Mouse (Mus musculus): Measurements from ENCODE around the gene Cfap20. TPM values are rescaled to one million over a fixed set of nuclear protein-coding genes. Genes with fewer than 3 reads are reported as not detected.

Cfap20 gene
- total and polyA plus RNA-seq, 3 experiments = 56.2 to 281 (median 77.7) TPM

DNA sequence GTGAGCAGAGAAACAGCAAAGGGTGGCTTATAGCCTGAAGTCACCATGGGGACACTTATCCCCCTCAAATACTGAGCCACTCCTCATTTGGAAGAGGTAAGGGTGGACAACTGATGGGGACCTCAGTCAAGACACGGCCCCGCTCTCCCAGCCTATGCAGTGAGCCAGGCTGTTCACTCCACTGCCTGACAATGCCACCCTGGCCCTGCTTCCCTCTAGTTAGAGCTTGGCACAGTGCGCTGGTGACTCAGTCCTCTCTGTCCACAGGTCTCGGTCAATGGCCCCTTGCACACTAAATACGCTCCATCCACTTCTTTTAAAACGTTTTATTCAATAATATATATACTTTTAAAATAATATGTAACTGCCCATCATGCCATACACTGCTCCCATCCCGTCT lies 13.0 kb upstream of the Cfap20 start:
- Histone ChIP-seq H3K9ac (ENCODE audit: control insufficient read depth, low read depth, low read length, poor library complexity, severe bottlenecking) (no peak overlapping the region), H3K79me2 (ENCODE audit: control insufficient read depth, insufficient read depth, low read length, poor library complexity) (no peaks in the 10 kb centered on the region), H3K36me3 (ENCODE audit: control insufficient read depth in 1 of 2, insufficient read depth in 2 of 2, low read length in 2 of 2) (peaks cover 0 to 4% of the 10 kb centered on the region in 2 experiments; a peak in 2 of 4 replicates), H3K9me3 (replicated peaks; ENCODE audit: insufficient read depth, low read length) (no peaks in the 10 kb centered on the region), H3K27ac (ENCODE audit: control insufficient read depth, low read depth, low read length) (no peak overlapping the region), H3K4me1 (ENCODE audit: control insufficient read depth in 1 of 2, insufficient read depth in 2 of 2, low read length in 2 of 2) (no peaks in the 10 kb centered on the region; a peak in 1 of 4 replicates), H3K4me3 (ENCODE audit: control insufficient read depth in 1 of 2, insufficient read depth in 1 of 2, low read depth in 2 of 2, low read length in 2 of 2) (no peak overlapping the region), H3K27me3 (ENCODE audit: control insufficient read depth in 1 of 2, insufficient read depth in 2 of 2, low read length in 2 of 2) (no peaks in the 10 kb centered on the region)
- TF ChIP-seq MYB (IDR thresholded peaks at IDR 0.05; ENCODE audit: low read depth, low read length) = no peak
- no peak for TF ChIP-seq RAD21 (IDR thresholded peaks at IDR 0.05; ENCODE audit: low read depth, low read length)
- TF ChIP-seq ZKSCAN1 (IDR thresholded peaks at IDR 0.05; ENCODE audit: low read depth, low read length) = no peak
- TF ChIP-seq BHLHE40 (IDR thresholded peaks at IDR 0.05; ENCODE audit: borderline replicate concordance, low read depth, low read length) = no peak
- TF ChIP-seq MEF2A (IDR thresholded peaks at IDR 0.05; ENCODE audit: extremely low read depth, insufficient replicate concordance, low read depth, low read length, poor library complexity, severe bottlenecking) = no peak
- no peak for TF ChIP-seq USF1 (IDR thresholded peaks at IDR 0.05; ENCODE audit: low read depth, low read length)
- DNase-seq (ENCODE audit: low read depth, low spot score) = no peak

DNA sequence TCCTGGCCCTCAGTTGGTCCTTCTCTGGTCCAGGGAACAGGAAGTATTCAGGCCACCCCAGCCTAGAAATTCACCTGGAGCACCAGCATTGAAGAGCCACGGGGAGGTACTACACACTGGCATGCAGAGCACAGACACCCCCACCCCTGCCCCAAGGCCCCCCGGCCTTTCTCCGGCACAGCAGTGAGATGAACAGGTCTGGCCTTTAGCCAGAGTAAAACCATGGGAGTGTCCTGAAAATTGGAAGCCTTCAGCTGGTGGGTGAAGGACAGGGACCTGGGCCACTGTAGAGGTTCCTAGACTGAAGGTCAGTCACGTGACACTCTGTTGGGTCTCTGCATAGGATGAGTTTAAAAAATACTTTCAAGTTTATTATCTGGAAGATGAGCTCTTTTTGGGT lies 10.4 kb upstream of the Cfap20 start:
- DNase-seq (ENCODE audit: low read depth, low spot score) = no peak
- Histone ChIP-seq H3K27me3 (ENCODE audit: control insufficient read depth in 1 of 2, insufficient read depth in 2 of 2, low read length in 2 of 2) (no peaks in the 10 kb centered on the region), H3K9me3 (replicated peaks; ENCODE audit: insufficient read depth, low read length) (no peaks in the 10 kb centered on the region), H3K27ac (ENCODE audit: control insufficient read depth, low read depth, low read length) (no peak overlapping the region), H3K4me3 (ENCODE audit: control insufficient read depth in 1 of 2, insufficient read depth in 1 of 2, low read depth in 2 of 2, low read length in 2 of 2) (no peak overlapping the region), H3K4me1 (ENCODE audit: control insufficient read depth in 1 of 2, insufficient read depth in 2 of 2, low read length in 2 of 2) (peaks cover 16% of the 10 kb centered on the region in 2 experiments), H3K36me3 (ENCODE audit: control insufficient read depth in 1 of 2, insufficient read depth in 2 of 2, low read length in 2 of 2) (peaks cover 0 to 17% of the 10 kb centered on the region in 2 experiments; a peak in 2 of 4 replicates), H3K9ac (ENCODE audit: control insufficient read depth, low read depth, low read length, poor library complexity, severe bottlenecking) (no peak overlapping the region), H3K79me2 (ENCODE audit: control insufficient read depth, insufficient read depth, low read length, poor library complexity) (no peaks in the 10 kb centered on the region)
- no peak for TF ChIP-seq MAFK (IDR thresholded peaks at IDR 0.05; ENCODE audit: borderline replicate concordance, low read depth, low read length)
- TF ChIP-seq ZC3H11A (IDR thresholded peaks at IDR 0.05; ENCODE audit: low read depth, low read length) = no peak
- no peak for TF ChIP-seq RAD21 (IDR thresholded peaks at IDR 0.05; ENCODE audit: low read depth, low read length)
- TF ChIP-seq HCFC1 (IDR thresholded peaks at IDR 0.05; ENCODE audit: low read depth, low read length) = no peak
- TF ChIP-seq MYB (IDR thresholded peaks at IDR 0.05; ENCODE audit: low read depth, low read length) = no peak
- TF ChIP-seq TCF12 (IDR thresholded peaks at IDR 0.05; ENCODE audit: low read depth, low read length) = no peak
- no peak for TF ChIP-seq ZMIZ1 (IDR thresholded peaks at IDR 0.05; ENCODE audit: low read depth, low read length)
- TF ChIP-seq E2F4 (IDR thresholded peaks at IDR 0.05; ENCODE audit: borderline replicate concordance, low read depth, low read length) = no peak
- no peak for TF ChIP-seq MYC (IDR thresholded peaks at IDR 0.05; ENCODE audit: low read depth, low read length)
- no peak for TF ChIP-seq SMC3 (IDR thresholded peaks at IDR 0.05; ENCODE audit: low read depth, low read length)
- TF ChIP-seq BHLHE40 (IDR thresholded peaks at IDR 0.05; ENCODE audit: borderline replicate concordance, low read depth, low read length) = no peak
- no peak for TF ChIP-seq SIN3A (IDR thresholded peaks at IDR 0.05; ENCODE audit: low read length)
- TF ChIP-seq MAZ (IDR thresholded peaks at IDR 0.05; ENCODE audit: low read depth, low read length) = no peak
- no peak for TF ChIP-seq NRF1 (IDR thresholded peaks at IDR 0.05; ENCODE audit: insufficient read depth, low read depth, low read length, poor library complexity, severe bottlenecking)
- no peak for TF ChIP-seq TAL1 (IDR thresholded peaks at IDR 0.05; ENCODE audit: low read length)
- TF ChIP-seq USF1 (IDR thresholded peaks at IDR 0.05; ENCODE audit: low read depth, low read length) = no peak
- no peak for TF ChIP-seq KAT2A (conservative IDR thresholded peaks at IDR 0.05; ENCODE audit: low read depth, low read length)
- no peak for TF ChIP-seq ZNF384 (IDR thresholded peaks at IDR 0.05; ENCODE audit: low read depth, low read length)
- TF ChIP-seq USF2 (IDR thresholded peaks at IDR 0.05; ENCODE audit: borderline replicate concordance in 1 of 2, insufficient read depth in 1 of 2, low read depth in 1 of 2, low read length in 2 of 2) = no peak
- no peak for TF ChIP-seq CHD2 (IDR thresholded peaks at IDR 0.05; ENCODE audit: low read length)
